Mouse (Mus musculus) embryonic facial prominence, embryonic 13.5 days (tissue): ENCODE results near the gene Ldlrad2. TPM values are rescaled to one million over a fixed set of nuclear protein-coding genes. Genes with fewer than 3 reads are reported as not detected.

ENCODE experiments used
- ATAC-seq: fragments of 200-750 bp; cut with Nextera tagmentation; 2 replicates; pipeline ENCODE4 v1.8.0; 2017; ENCODE audit warnings: low read depth; ENCODE audit not compliant: insufficient number of reproducible peaks, insufficient read depth, low FRiP score, low TSS enrichment
- H3K27ac ChIP-seq: fragments of 300-500 bp; sonication (generic); 2 replicates; pipeline ENCODE4 v1.5.1; 2015; ENCODE audit warnings: moderate library complexity, mild to moderate bottlenecking, inconsistent platforms
- H3K27me3 ChIP-seq: fragments of 300-500 bp; sonication (generic); 2 replicates; pipeline ENCODE4 v1.6.1; 2015; ENCODE audit warnings: mild to moderate bottlenecking, inconsistent platforms
- H3K36me3 ChIP-seq: fragments of 300-500 bp; sonication (generic); 2 replicates; pipeline ENCODE4 v1.6.1; 2015; ENCODE audit warnings: mild to moderate bottlenecking, inconsistent platforms
- H3K4me1 ChIP-seq: fragments of 300-500 bp; sonication (generic); 2 replicates; pipeline ENCODE4 v1.6.1; 2015; ENCODE audit warnings: inconsistent platforms
- H3K4me2 ChIP-seq: fragments of 300-500 bp; sonication (generic); 2 replicates; pipeline ENCODE4 v1.6.1; 2015; ENCODE audit warnings: moderate library complexity, mild to moderate bottlenecking, inconsistent platforms
- H3K4me3 ChIP-seq: fragments of 300-500 bp; sonication (generic); 2 replicates; pipeline ENCODE4 v1.5.1; 2015; ENCODE audit warnings: mild to moderate bottlenecking, inconsistent platforms
- H3K9ac ChIP-seq: fragments of 300-500 bp; sonication (generic); 2 replicates; pipeline ENCODE4 v1.6.1; 2015; ENCODE audit warnings: mild to moderate bottlenecking, inconsistent platforms
- H3K9me3 ChIP-seq: fragments of 300-500 bp; sonication (generic); 2 replicates; pipeline ENCODE4 v1.6.1; 2016; ENCODE audit warnings: inconsistent platforms
- WGBS: fragments of 180-500 bp; shearing (Covaris S2); methylation state at CpG from one replicate; pipeline ENCODE4 v1.1.7; 2015; ENCODE audit warnings: mixed read lengths; 5-methylcytosine and 5-hydroxymethylcytosine counted together
- polyA plus RNA-seq: library from polyadenylated mRNA; unstranded; fragments of >200 nt; fragmentation: Nextera tagmentation; extraction: Ambion mirVana; gene quantifications from 2 replicates; pipeline ENCODE4 v1.2.1, GENCODE M21; 2015

The Ldlrad2 gene
- polyA plus RNA-seq: not detected in 2 replicates

- H3K4me3 ChIP-seq: no peak within 1 kb of the TSS
- no peak for ATAC-seq
- peaks cover 5% of the 10 kb centered on the region; the same call in 1 of the 2 replicates for H3K4me1 ChIP-seq
- H3K9ac ChIP-seq: no peak within 1 kb of the TSS
- no peak within 1 kb of the TSS for H3K4me2 ChIP-seq
- WGBS: 83% methylated on average over 10 of the region's 10 CpGs
- H3K27ac ChIP-seq: no peak within 1 kb of the TSS
- H3K27me3 ChIP-seq: peaks cover 17% of the 10 kb centered on the region
- no peaks in the 10 kb centered on the region for H3K9me3 ChIP-seq
- H3K36me3 ChIP-seq: peaks cover 23% of the 10 kb centered on the region
Measured at GRCm38 (mm10) chr4:137574469-137574868, at the start of gene Ldlrad2. TSS of gene Ldlrad2 (minus strand) at chr4:137574569.

GRCm38 (mm10) chr4:137622847-137623246 lies 48.5 kb upstream of the Ldlrad2 start:
- H3K27me3 ChIP-seq: no peaks in the 10 kb centered on the region
- H3K9me3 ChIP-seq: no peaks in the 10 kb centered on the region
- no peak overlapping the region for H3K9ac ChIP-seq
- H3K4me2 ChIP-seq: no peak overlapping the region
- WGBS: 94% methylated on average over 8 of the region's 8 CpGs
- ATAC-seq: no peak
- no peaks in the 10 kb centered on the region for H3K4me1 ChIP-seq
- peaks cover 86% of the 10 kb centered on the region for H3K36me3 ChIP-seq
- H3K4me3 ChIP-seq: no peak overlapping the region
- H3K27ac ChIP-seq: no peak overlapping the region

GRCm38 (mm10) chr4:137610256-137610655 lies 35.9 kb upstream of the Ldlrad2 start:
- H3K4me2 ChIP-seq: no peak overlapping the region
- WGBS: 83% methylated on average over 15 of the region's 15 CpGs
- H3K4me1 ChIP-seq: no peaks in the 10 kb centered on the region
- H3K27me3 ChIP-seq: no peaks in the 10 kb centered on the region
- no peaks in the 10 kb centered on the region for H3K9me3 ChIP-seq
- no peak overlapping the region for H3K27ac ChIP-seq
- ATAC-seq: no peak
- H3K4me3 ChIP-seq: no peak overlapping the region
- no peak overlapping the region for H3K9ac ChIP-seq
- peaks cover 96% of the 10 kb centered on the region for H3K36me3 ChIP-seq

- Histone ChIP-seq H3K27me3 (no peaks in the 10 kb centered on the region), H3K9me3 (no peaks in the 10 kb centered on the region), H3K4me3 (no peak overlapping the region), H3K9ac (no peak overlapping the region), H3K36me3 (peaks cover 97% of the 10 kb centered on the region), H3K4me2 (no peak overlapping the region), H3K27ac (no peak overlapping the region), H3K4me1 (no peaks in the 10 kb centered on the region)
- 82% methylated on average over 7 of the region's 7 CpGs for WGBS
- ATAC-seq: no peak
Measured at GRCm38 (mm10) chr4:137609702-137610101, 35.3 kb upstream of the Ldlrad2 start.

- Histone ChIP-seq H3K4me2 (no peak overlapping the region), H3K36me3 (peaks cover 96% of the 10 kb centered on the region), H3K4me3 (no peak overlapping the region), H3K4me1 (no peaks in the 10 kb centered on the region), H3K27me3 (no peaks in the 10 kb centered on the region), H3K27ac (no peak overlapping the region), H3K9ac (no peak overlapping the region), H3K9me3 (no peaks in the 10 kb centered on the region)
- 89% methylated on average over 7 of the region's 7 CpGs for WGBS
- ATAC-seq: no peak
Measured at GRCm38 (mm10) chr4:137609281-137609680, 34.9 kb upstream of the Ldlrad2 start.

- no peak for ATAC-seq
- H3K4me1 ChIP-seq: no peaks in the 10 kb centered on the region
- H3K27ac ChIP-seq: no peak overlapping the region
- WGBS: 88% methylated on average over 2 of the region's 2 CpGs
- peaks cover 74% of the 10 kb centered on the region for H3K36me3 ChIP-seq
- H3K9me3 ChIP-seq: no peaks in the 10 kb centered on the region
- H3K27me3 ChIP-seq: no peaks in the 10 kb centered on the region
- no peak overlapping the region for H3K4me3 ChIP-seq
- no peak overlapping the region for H3K4me2 ChIP-seq
- no peak overlapping the region for H3K9ac ChIP-seq
Measured at GRCm38 (mm10) chr4:137607023-137607422, 32.7 kb upstream of the Ldlrad2 start.

- Histone ChIP-seq H3K9me3 (no peaks in the 10 kb centered on the region), H3K27me3 (no peaks in the 10 kb centered on the region), H3K4me2 (no peak overlapping the region), H3K27ac (no peak overlapping the region), H3K4me3 (no peak overlapping the region), H3K36me3 (peaks cover 43% of the 10 kb centered on the region), H3K4me1 (peaks cover 23% of the 10 kb centered on the region), H3K9ac (no peak overlapping the region)
- 81% methylated on average over 11 of the region's 11 CpGs for WGBS
- ATAC-seq: no peak
Measured at GRCm38 (mm10) chr4:137603449-137604171, 29.2 kb upstream of the Ldlrad2 start.

- Histone ChIP-seq H3K36me3 (0 out of 2 replicates have a peak, but pooled peaks cover 8% of the 10 kb centered on the region), H3K4me2 (no peak overlapping the region), H3K27ac (0 out of 2 replicates have a peak overlapping the region, but pooled peaks have one; percentile 22), H3K9ac (no peak overlapping the region), H3K9me3 (no peaks in the 10 kb centered on the region), H3K4me3 (no peak overlapping the region), H3K27me3 (no peaks in the 10 kb centered on the region), H3K4me1 (peaks cover 47% of the 10 kb centered on the region)
- 83% methylated on average over 5 of the region's 5 CpGs for WGBS
- no peak for ATAC-seq
Measured at GRCm38 (mm10) chr4:137598577-137598976, 24.2 kb upstream of the Ldlrad2 start.

GRCm38 (mm10) chr4:137597098-137597630 lies 22.8 kb upstream of the Ldlrad2 start:
- H3K4me1 ChIP-seq: peaks cover 47% of the 10 kb centered on the region
- 93% methylated on average over 4 of the region's 4 CpGs for WGBS
- H3K4me3 ChIP-seq: no peak overlapping the region

GRCm38 (mm10) chr4:137594496-137595270 lies 20.3 kb upstream of the Ldlrad2 start:
- Histone ChIP-seq H3K9me3 (no peaks in the 10 kb centered on the region), H3K27ac (peak overlapping the region; percentile 100), H3K27me3 (no peaks in the 10 kb centered on the region), H3K4me2 (peak overlapping the region; percentile 91), H3K36me3 (0 out of 2 replicates have a peak, but pooled peaks cover 5% of the 10 kb centered on the region), H3K9ac (peak overlapping the region; percentile 91), H3K4me3 (peak overlapping the region; percentile 93), H3K4me1 (peaks cover 34% of the 10 kb centered on the region)
- 5% methylated on average over 40 of the region's 40 CpGs for WGBS
- ATAC-seq: no peak

More at GRCm38 (mm10) chr4:137597098-137597630, 22.8 kb upstream of the Ldlrad2 start:
- H3K9ac ChIP-seq: no peak overlapping the region
- no peaks in the 10 kb centered on the region for H3K9me3 ChIP-seq
- 0 out of 2 replicates have a peak, but pooled peaks cover 8% of the 10 kb centered on the region for H3K36me3 ChIP-seq
- no peaks in the 10 kb centered on the region for H3K27me3 ChIP-seq
- ATAC-seq: no peak
- H3K4me2 ChIP-seq: no peak overlapping the region
- H3K27ac ChIP-seq: no peak overlapping the region

GRCm38 (mm10) chr4:137593601-137594495 lies 19.5 kb upstream of the Ldlrad2 start, which contains the start of gene Usp48:
TSS of gene Usp48 (plus strand) at chr4:137593755.
- Histone ChIP-seq H3K4me1 (peaks cover 26% of the 10 kb centered on the region), H3K27ac (peak within 1 kb of the TSS; percentile 100), H3K9me3 (no peaks in the 10 kb centered on the region), H3K4me3 (peak within 1 kb of the TSS; percentile 93), H3K36me3 (0 out of 2 replicates have a peak, but pooled peaks cover 5% of the 10 kb centered on the region), H3K4me2 (peak within 1 kb of the TSS; percentile 91), H3K9ac (peak within 1 kb of the TSS; percentile 91), H3K27me3 (no peaks in the 10 kb centered on the region)
- under 1% methylated on average over 92 of the region's 92 CpGs for WGBS
- peak; percentile 90 for ATAC-seq
